Comparison of ENCODE assay signal across 10 mouse cellular contexts in the genomic region with DNA sequence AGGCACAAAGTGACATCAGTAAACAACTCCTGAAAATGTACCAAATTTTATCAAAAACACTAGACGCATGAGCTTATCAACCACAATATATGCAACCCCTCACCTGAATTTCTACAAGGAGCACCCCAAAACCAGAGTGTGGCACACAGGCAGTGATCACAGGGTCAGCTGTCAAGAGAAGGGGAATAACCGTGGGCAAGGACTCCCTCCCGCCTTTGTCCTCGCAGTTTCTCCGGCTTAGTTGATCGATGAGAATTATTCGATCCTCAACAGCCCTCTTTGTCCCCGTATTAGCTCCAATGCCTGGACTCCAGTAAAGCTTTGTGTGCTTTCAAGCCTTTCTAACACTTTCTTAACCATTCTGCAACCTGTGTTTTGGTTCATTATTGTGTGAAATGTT. TPM values are rescaled to one million over a fixed set of nuclear protein-coding genes. Genes with fewer than 3 reads are reported as not detected.
DNase-seq lines count a peak whose midpoint lies in the region; ATAC-seq and TF ChIP-seq lines count a peak whose summit lies in the region.
"Had no signal": no experiment of that assay in that cellular context is flagged by ENCODE, and none has a peak within 500 bp of the region (broad histone marks: within the 10 kb centered on the region; RNA-seq: fewer than 3 reads in every experiment).

No protein-coding gene starts in this region.

- no peaks in the 10 kb centered on the region for H3K9me3 ChIP-seq in embryonic facial prominence, embryonic 14.5 days (ENCODE audit: control insufficient read depth, low read length)
- no peaks in the 10 kb centered on the region for H3K9me3 ChIP-seq in intestine, embryonic 16.5 days (ENCODE audit: control insufficient read depth, low read length)
- H3K9me3 ChIP-seq in neural tube, embryonic 15.5 days (replicated peaks), result no peaks in the 10 kb centered on the region

- peak overlapping the region; percentile 80 for H3K27ac ChIP-seq in layer of hippocampus, adult 2 months
- peak overlapping the region; percentile 76; the same call in 1 of the 2 replicates for H3K27ac ChIP-seq in embryonic facial prominence, embryonic 14.5 days (replicated peaks; ENCODE audit: low read depth, low read length)
- H3K27ac ChIP-seq in intestine, embryonic 16.5 days (ENCODE audit: low read length), result no peak overlapping the region
- peak overlapping the region; percentile 95 for H3K27ac ChIP-seq in neural tube, embryonic 15.5 days (replicated peaks)

- peak overlapping the region; percentile 62 for H3K4me3 ChIP-seq in layer of hippocampus, adult 2 months
- H3K4me3 ChIP-seq in embryonic facial prominence, embryonic 14.5 days (ENCODE audit: low read depth, low read length), result peak overlapping the region; percentile 55
- H3K4me3 ChIP-seq in intestine, embryonic 16.5 days (ENCODE audit: low read length), result peak overlapping the region; percentile 54
- H3K4me3 ChIP-seq in neural tube, embryonic 15.5 days (replicated peaks), result peak overlapping the region; percentile 66

- peak overlapping the region; percentile 74 for H3K4me2 ChIP-seq in embryonic facial prominence, embryonic 14.5 days (ENCODE audit: low read depth, low read length)
- H3K4me2 ChIP-seq in intestine, embryonic 16.5 days (ENCODE audit: low read depth, low read length), result peak overlapping the region; percentile 60
- H3K4me2 ChIP-seq in neural tube, embryonic 15.5 days, result peak overlapping the region; percentile 61

- no peak for TF ChIP-seq CTCF in layer of hippocampus, adult 2 months (conservative IDR thresholded peaks at IDR 0.05)

- no peaks in the 10 kb centered on the region for H3K36me3 ChIP-seq in embryonic facial prominence, embryonic 14.5 days (ENCODE audit: control insufficient read depth, insufficient read depth, low read length)
- no peaks in the 10 kb centered on the region for H3K36me3 ChIP-seq in intestine, embryonic 16.5 days (ENCODE audit: control insufficient read depth, insufficient read depth, low read length)
- H3K36me3 ChIP-seq in neural tube, embryonic 15.5 days, result no peaks in the 10 kb centered on the region

- DNase-seq in layer of hippocampus, adult 2 months (ENCODE audit: low spot score in 2 of 2), result no peak
- DNase-seq in layer of hippocampus, adult 18-20 months (ENCODE audit: low spot score in 2 of 2), result no peak
- DNase-seq in embryonic facial prominence, embryonic 14.5 days (ENCODE audit: low spot score), result no peak
- no peak for DNase-seq in ovary, postnatal 14 days (ENCODE audit: low spot score)
- no peak for DNase-seq in left cerebral cortex, adult 11 months (ENCODE audit: low spot score)
- DNase-seq in adrenal gland, postnatal 4 days (ENCODE audit: low spot score in 2 of 2), result no peak
- DNase-seq: kidney, adult 11 months had no signal

- H3K4me1 ChIP-seq in embryonic facial prominence, embryonic 14.5 days (ENCODE audit: control insufficient read depth, insufficient read depth, low read length), result peaks cover 10% of the 10 kb centered on the region
- no peaks in the 10 kb centered on the region for H3K4me1 ChIP-seq in intestine, embryonic 16.5 days (ENCODE audit: control insufficient read depth, insufficient read depth, low read length)
- H3K4me1 ChIP-seq in neural tube, embryonic 15.5 days, result peaks cover 27% of the 10 kb centered on the region

- no peaks in the 10 kb centered on the region for H3K27me3 ChIP-seq in embryonic facial prominence, embryonic 14.5 days (replicated peaks; ENCODE audit: control insufficient read depth, insufficient read depth, low read length)
- no peaks in the 10 kb centered on the region for H3K27me3 ChIP-seq in intestine, embryonic 16.5 days (replicated peaks; ENCODE audit: control insufficient read depth, insufficient read depth, low read length)
- no peaks in the 10 kb centered on the region for H3K27me3 ChIP-seq in neural tube, embryonic 15.5 days (replicated peaks)

- peak overlapping the region; percentile 67 for H3K9ac ChIP-seq in embryonic facial prominence, embryonic 14.5 days (ENCODE audit: low read depth, low read length)
- H3K9ac ChIP-seq in intestine, embryonic 16.5 days (ENCODE audit: low read depth, low read length), result peak overlapping the region; percentile 53
- H3K9ac ChIP-seq in neural tube, embryonic 15.5 days (replicated peaks), result peak overlapping the region; percentile 80

- ATAC-seq in embryonic facial prominence, embryonic 14.5 days (ENCODE audit: low read depth), result no peak
- no peak for ATAC-seq in intestine, embryonic 16.5 days
- ATAC-seq in neural tube, embryonic 15.5 days (ENCODE audit: low FRiP score), result peak; percentile 28; the same call in 1 of the 2 replicates
- ATAC-seq: Patski had no signal

- 10% methylated on average over 8 of the region's 8 CpGs for WGBS in embryonic facial prominence, embryonic 14.5 days
- WGBS in intestine, embryonic 16.5 days, result 9% methylated on average over 8 of the region's 8 CpGs
- 8% methylated on average over 8 of the region's 8 CpGs for WGBS in neural tube, embryonic 15.5 days

RNA-seq across cellular contexts. Expression of a gene that starts 0.8 kb away (rescaled TPM):
- total RNA-seq in layer of hippocampus, adult 2 months (2021), result 1 to 10 TPM; 6.3 to 7.3 TPM
- 1 to 10 TPM; 4.7 to 5.3 TPM for total RNA-seq in layer of hippocampus, adult 18-20 months (2021)
- polyA plus RNA-seq in embryonic facial prominence, embryonic 14.5 days (2014; fragmentation: Nextera tagmentation; extraction: Ambion mirVana), result 2.8 and 3.5 TPM in 2 replicates
- 3.0 and 3.4 TPM in 2 replicates for polyA plus RNA-seq in intestine, embryonic 16.5 days (2015; fragmentation: Nextera tagmentation; extraction: Ambion mirVana)
- polyA plus RNA-seq in neural tube, embryonic 15.5 days (2015; fragmentation: Nextera tagmentation; extraction: Ambion mirVana), result 42.8 and 49.6 TPM in 2 replicates
- total RNA-seq in adrenal gland, postnatal 4 days (2021), result 1 to 10 TPM; 2.0 to 4.1 TPM

RNA-seq across cellular contexts. Expression of a gene that starts 20.8 kb away (rescaled TPM):
- 10 to 100 TPM; 89.6 to 97.0 TPM for total RNA-seq in layer of hippocampus, adult 2 months (2021)
- total RNA-seq in layer of hippocampus, adult 18-20 months (2021), result 10 to 100 TPM; 83.4 to 88.4 TPM
- polyA plus RNA-seq in embryonic facial prominence, embryonic 14.5 days (2014; fragmentation: Nextera tagmentation; extraction: Ambion mirVana), result 39.8 and 53.0 TPM in 2 replicates
- 26.5 and 27.0 TPM in 2 replicates for polyA plus RNA-seq in intestine, embryonic 16.5 days (2015; fragmentation: Nextera tagmentation; extraction: Ambion mirVana)
- 35.2 and 37.6 TPM in 2 replicates for polyA plus RNA-seq in neural tube, embryonic 15.5 days (2015; fragmentation: Nextera tagmentation; extraction: Ambion mirVana)
- total RNA-seq in adrenal gland, postnatal 4 days (2021), result 10 to 100 TPM; 66.4 to 67.8 TPM

RNA-seq across cellular contexts. Expression of a gene that starts 21.1 kb away (rescaled TPM):
- total RNA-seq in layer of hippocampus, adult 2 months (2021), result 10 to 100 TPM; 30.7 to 34.6 TPM
- total RNA-seq in layer of hippocampus, adult 18-20 months (2021), result 10 to 100 TPM; 26.6 to 30.7 TPM
- 14.5 and 15.4 TPM in 2 replicates for polyA plus RNA-seq in embryonic facial prominence, embryonic 14.5 days (2014; fragmentation: Nextera tagmentation; extraction: Ambion mirVana)
- polyA plus RNA-seq in intestine, embryonic 16.5 days (2015; fragmentation: Nextera tagmentation; extraction: Ambion mirVana), result 8.2 and 9.8 TPM in 2 replicates
- 16.4 and 18.0 TPM in 2 replicates for polyA plus RNA-seq in neural tube, embryonic 15.5 days (2015; fragmentation: Nextera tagmentation; extraction: Ambion mirVana)
- 10 to 100 TPM; 22.0 to 22.2 TPM for total RNA-seq in adrenal gland, postnatal 4 days (2021)
